Mouse (Mus musculus) limb, embryonic 10.5 days (tissue): ENCODE measurements around the gene Itih4. TPM values are rescaled to one million over a fixed set of nuclear protein-coding genes. Genes with fewer than 3 reads are reported as not detected.

Source experiments
- polyA plus RNA-seq: library from polyadenylated mRNA; unstranded; fragments of >200 nt; fragmentation: Nextera tagmentation; extraction: Ambion mirVana; gene quantifications from 2 replicates; pipeline ENCODE4 v1.2.1, GENCODE M21; 2016

The Itih4 gene
- polyA plus RNA-seq, 1 experiment from 2014 or later: not detected

Other genes starting within 250 kb of the Itih4 start
- 16.6 and 19.3 TPM in 2 replicates for gene Rft1, start 232.1 kb upstream of the Itih4 start, polyA plus RNA-seq
- 16.5 and 17.5 TPM in 2 replicates for gene Sfmbt1, start 171.6 kb upstream of the Itih4 start, polyA plus RNA-seq
- gene Tmem110, start 60.9 kb upstream of the Itih4 start, polyA plus RNA-seq: 32.0 and 37.6 TPM in 2 replicates
- gene Mustn1, start 7.3 kb upstream of the Itih4 start, polyA plus RNA-seq: 0.28 and 0.30 TPM in 2 replicates
- gene Itih3, start 37.3 kb downstream of the Itih4 start, polyA plus RNA-seq: not detected in 2 replicates
- gene Itih1, start 56.8 kb downstream of the Itih4 start, polyA plus RNA-seq: not detected in 2 replicates
- gene Nek4, start 64.9 kb downstream of the Itih4 start, polyA plus RNA-seq: 19.7 and 19.8 TPM in 2 replicates
- 28.4 and 38.2 TPM in 2 replicates for gene Glt8d1, start 114.9 kb downstream of the Itih4 start, polyA plus RNA-seq
- gene Spcs1, start 115.2 kb downstream of the Itih4 start, polyA plus RNA-seq: 259 and 262 TPM in 2 replicates
- 143 and 186 TPM in 2 replicates for gene Pbrm1, start 132.7 kb downstream of the Itih4 start, polyA plus RNA-seq
- gene Gnl3, start 132.7 kb downstream of the Itih4 start, polyA plus RNA-seq: 135 and 173 TPM in 2 replicates
- gene Smim4, start 242.5 kb downstream of the Itih4 start, polyA plus RNA-seq: 54.2 and 65.3 TPM in 2 replicates
- 638 and 656 TPM in 2 replicates for gene Nt5dc2, start 244.6 kb downstream of the Itih4 start, polyA plus RNA-seq